In genomic region chrX:48341141-48341540, GRCm38 (mm10) we compare ENCODE assay signal across 8 mouse cellular contexts. TPM values are rescaled to one million over a fixed set of nuclear protein-coding genes. Genes with fewer than 3 reads are reported as not detected.
DNase-seq lines count a peak whose midpoint lies in the region; ATAC-seq and TF ChIP-seq lines count a peak whose summit lies in the region.

Gene Bcorl1 (plus strand): TSS chrX:48341358.

- peak within 1 kb of the TSS; percentile 77; the same call in 1 of the 2 replicates for H3K9ac ChIP-seq in CH12.LX (ENCODE audit: insufficient read depth, low read depth)
- peak within 1 kb of the TSS; percentile 48 for H3K9ac ChIP-seq in heart, postnatal 0 days (replicated peaks; ENCODE audit: low read depth, low read length)
- peak within 1 kb of the TSS; percentile 38 for H3K9ac ChIP-seq in neural tube, embryonic 15.5 days (replicated peaks)

- DNase-seq in CH12.LX (ENCODE audit: extremely low read depth) = no peak
- DNase-seq in adrenal gland, adult 2 months = peak; percentile 79
- no peak for DNase-seq in heart, postnatal 0 days (ENCODE audit: low spot score)
- peak; percentile 56 to 65 for DNase-seq in kidney, postnatal 36 days
- peak; percentile 65 to 70 for DNase-seq in lung, adult 18-20 months
- DNase-seq in frontal cortex, postnatal 36 days (ENCODE audit: low spot score in 2 of 2) = no peak

- TF ChIP-seq CTCF in CH12.LX (conservative IDR thresholded peaks at IDR 0.05 in 1 of 2, IDR thresholded peaks at IDR 0.05 in 1 of 2; ENCODE audit: low read depth in 2 of 2, low read length in 2 of 2) = no peak
- no peak for TF ChIP-seq CTCF in embryonic fibroblast, embryonic 13.5 days (IDR thresholded peaks at IDR 0.05; ENCODE audit: borderline replicate concordance, insufficient read depth, low read length)
- TF ChIP-seq CTCF in heart, postnatal 0 days (IDR thresholded peaks at IDR 0.05; ENCODE audit: low read depth) = no peak

- peaks cover 16% of the 10 kb centered on the region for H3K27me3 ChIP-seq in CH12.LX (replicated peaks)
- H3K27me3 ChIP-seq in heart, postnatal 0 days (ENCODE audit: control insufficient read depth, insufficient read depth, low read length) = no peaks in the 10 kb centered on the region
- H3K27me3 ChIP-seq in neural tube, embryonic 15.5 days (replicated peaks) = no peaks in the 10 kb centered on the region

- no peak for TF ChIP-seq RAD21 in CH12.LX (IDR thresholded peaks at IDR 0.05; ENCODE audit: low read depth, low read length)

- TF ChIP-seq EP300 in CH12.LX (IDR thresholded peaks at IDR 0.05; ENCODE audit: low read length) = no peak
- no peak for TF ChIP-seq EP300 in heart, postnatal 0 days (IDR thresholded peaks at IDR 0.05; ENCODE audit: low read depth)

- peak; percentile 9; the same call in 1 of the 2 replicates for ATAC-seq in heart, postnatal 0 days (ENCODE audit: insufficient read depth, low read depth)
- no peak for ATAC-seq in neural tube, embryonic 15.5 days (ENCODE audit: low FRiP score)

- H3K4me1 ChIP-seq in CH12.LX (ENCODE audit: control insufficient read depth in 1 of 2, insufficient read depth in 2 of 2) = peaks cover 0 to 17% of the 10 kb centered on the region in 2 experiments; a peak in 2 of 4 replicates
- H3K4me1 ChIP-seq in embryonic fibroblast, embryonic 13.5 days (ENCODE audit: control insufficient read depth, insufficient read depth, low read length) = no peaks in the 10 kb centered on the region
- no peaks in the 10 kb centered on the region for H3K4me1 ChIP-seq in heart, postnatal 0 days (ENCODE audit: control insufficient read depth, insufficient read depth)
- peaks cover 5% of the 10 kb centered on the region; the same call in 1 of the 2 replicates for H3K4me1 ChIP-seq in neural tube, embryonic 15.5 days

- H3K4me3 ChIP-seq in CH12.LX (replicated peaks in 1 of 3; ENCODE audit: low read depth in 2 of 3, low read length in 2 of 3, poor library complexity in 1 of 3) = peak within 1 kb of the TSS; percentile 42 to 94 (median 50)
- H3K4me3 ChIP-seq in embryonic fibroblast, embryonic 13.5 days (ENCODE audit: insufficient read depth, low read length) = peak within 1 kb of the TSS; percentile 76
- H3K4me3 ChIP-seq in heart, postnatal 0 days (ENCODE audit: low read depth, low read length) = peak within 1 kb of the TSS; percentile 63
- peak within 1 kb of the TSS; percentile 55 for H3K4me3 ChIP-seq in neural tube, embryonic 15.5 days (replicated peaks)

- no peaks in the 10 kb centered on the region for H3K9me3 ChIP-seq in CH12.LX (replicated peaks; ENCODE audit: low read length)
- no peaks in the 10 kb centered on the region for H3K9me3 ChIP-seq in heart, postnatal 0 days (replicated peaks; ENCODE audit: control insufficient read depth, low read length)
- H3K9me3 ChIP-seq in neural tube, embryonic 15.5 days (replicated peaks) = no peaks in the 10 kb centered on the region

- TF ChIP-seq POLR2A in CH12.LX (IDR thresholded peaks at IDR 0.05; ENCODE audit: low read depth, low read length) = 0 out of 2 replicates have a peak, but pooled peaks have one; percentile 36
- no peak for TF ChIP-seq POLR2A in embryonic fibroblast, embryonic 13.5 days (IDR thresholded peaks at IDR 0.05; ENCODE audit: low read depth, low read length)

- no peaks in the 10 kb centered on the region for H3K79me2 ChIP-seq in CH12.LX (replicated peaks; ENCODE audit: control insufficient read depth, extremely low read depth, insufficient read depth, poor library complexity, severe bottlenecking)

- no peak within 1 kb of the TSS for H3K27ac ChIP-seq in CH12.LX (ENCODE audit: insufficient read depth, low read depth)
- no peak within 1 kb of the TSS for H3K27ac ChIP-seq in embryonic fibroblast, embryonic 13.5 days (ENCODE audit: insufficient read depth, low read length)
- H3K27ac ChIP-seq in heart, postnatal 0 days (ENCODE audit: low read depth) = peak within 1 kb of the TSS; percentile 43; the same call in 1 of the 2 replicates
- H3K27ac ChIP-seq in neural tube, embryonic 15.5 days (replicated peaks) = no peak within 1 kb of the TSS

- dilution Hi-C loops in CH12.LX (cut with MboI; ENCODE audit: extremely low pct_ligation_motif_present, extremely low pct_unique_long_range_greater_than_20kb, low sequenced_read_pairs) = no loop called here

- 15% methylated on average over 14 of the region's 33 CpGs for WGBS in heart, postnatal 0 days
- WGBS in neural tube, embryonic 15.5 days = 24% methylated on average over 23 of the region's 33 CpGs

- peak within 1 kb of the TSS; percentile 79 for H3K4me2 ChIP-seq in CH12.LX (ENCODE audit: insufficient read depth, low read depth, poor library complexity, severe bottlenecking)
- peak within 1 kb of the TSS; percentile 87 for H3K4me2 ChIP-seq in heart, postnatal 0 days (ENCODE audit: low read depth, low read length)
- peak within 1 kb of the TSS; percentile 74 for H3K4me2 ChIP-seq in neural tube, embryonic 15.5 days

- in situ Hi-C loops in CH12.LX (cut with MboI; ENCODE audit: low pct_ligation_motif_present, low pct_unique_long_range_greater_than_20kb, low sequenced_read_pairs) = loop anchor here (10.0 kb wide), 1 partner anchor 64 kb away; no protein-coding TSS in a partner anchor

- H3K36me3 ChIP-seq in CH12.LX (replicated peaks in 1 of 2; ENCODE audit: control insufficient read depth in 1 of 2, insufficient read depth in 1 of 2, low read length in 1 of 2) = no peaks in the 10 kb centered on the region
- H3K36me3 ChIP-seq in heart, postnatal 0 days (replicated peaks; ENCODE audit: control insufficient read depth, insufficient read depth, low read length) = no peaks in the 10 kb centered on the region
- H3K36me3 ChIP-seq in neural tube, embryonic 15.5 days = no peaks in the 10 kb centered on the region

TF ChIP-seq in CH12.LX, 34 proteins besides CTCF, POLR2A, EP300 and RAD21:
- TF ChIP-seq ZMIZ1 (IDR thresholded peaks at IDR 0.05; ENCODE audit: low read depth, low read length) = no peak
- no peak for TF ChIP-seq MEF2A (IDR thresholded peaks at IDR 0.05; ENCODE audit: borderline replicate concordance, low read depth, low read length)
- TF ChIP-seq NRF1 (IDR thresholded peaks at IDR 0.05; ENCODE audit: low read depth, low read length) = 0 out of 2 replicates have a peak, but pooled peaks have one; percentile 16
- TF ChIP-seq MXI1 (IDR thresholded peaks at IDR 0.05; ENCODE audit: low read depth, low read length) = no peak
- no peak for TF ChIP-seq RCOR1 (conservative IDR thresholded peaks at IDR 0.05; ENCODE audit: low read depth, low read length)
- TF ChIP-seq NELFE (IDR thresholded peaks at IDR 0.05; ENCODE audit: low read depth, low read length) = 0 out of 2 replicates have a peak, but pooled peaks have one; percentile 21
- 0 out of 2 replicates have a peak, but pooled peaks have one; percentile 39 for TF ChIP-seq SIN3A (IDR thresholded peaks at IDR 0.05; ENCODE audit: low read length)
- TF ChIP-seq MYC (IDR thresholded peaks at IDR 0.05; ENCODE audit: low read depth, low read length) = no peak
- no peak for TF ChIP-seq MAFK (IDR thresholded peaks at IDR 0.05; ENCODE audit: insufficient replicate concordance, low read length)

RNA-seq across cellular contexts. Expression of gene Bcorl1, which starts in this region (rescaled TPM):
- total RNA-seq in CH12.LX (2012; rRNA removed) (1.3 and 1.9 TPM in 2 replicates), CH12.LX (2014; rRNA removed) (0.18 and 0.30 TPM in 2 replicates)
- polyA plus RNA-seq in CH12.LX (2012; ENCODE audit: insufficient read length, low read depth) = 2.2 and 3.1 TPM in 2 replicates
- 10 to 100 TPM in 1 of 2 experiments, 1 to 10 TPM in 1; 9.4 to 11.5 TPM for total RNA-seq in adrenal gland, adult 2 months (2021)
- 3.6 and 5.2 TPM in 2 replicates for polyA plus RNA-seq in adrenal gland, adult 2 months (2012; rRNA removed)
- 9.2 and 9.7 TPM in 2 replicates for polyA plus RNA-seq in embryonic fibroblast, embryonic 13.5 days (2011; ENCODE audit: insufficient read length, low read depth, missing spikeins)
- total RNA-seq in heart, postnatal 0 days (2014; rRNA removed; ENCODE audit: low replicate concordance) = 4.3 and 7.2 TPM in 2 replicates
- 2.0 TPM in 2 replicates for polyA plus RNA-seq in heart, postnatal 0 days (2015; fragmentation: Nextera tagmentation; extraction: Ambion mirVana)
- 5.1 and 7.2 TPM in 2 replicates for polyA plus RNA-seq in neural tube, embryonic 15.5 days (2015; fragmentation: Nextera tagmentation; extraction: Ambion mirVana)

Comparison
In these comparisons a context has a peak if more than half of its experiments do, and no peak if none do; other contexts are left out.
1. DNase-seq: peak in adrenal gland, adult 2 months (single experiment), kidney, postnatal 36 days (2 of 2) and lung, adult 18-20 months (2 of 2); none in CH12.LX (single experiment), heart, postnatal 0 days (single experiment) and frontal cortex, postnatal 36 days (0 of 2).
2. Peak in every context shown above with its lines, with median percentiles within 50 percentile points of each other: H3K4me2 ChIP-seq, H3K4me3 ChIP-seq and H3K9ac ChIP-seq.